Mouse (Mus musculus): Measurements from ENCODE around the gene U2af1l4.

GRCm38 (mm10) chr7:30608476-30608875, 45.4 kb downstream of the U2af1l4 start:
- no peak for TF ChIP-seq MAFK (IDR thresholded peaks at IDR 0.05; ENCODE audit: insufficient read depth, low read depth, low read length)
- no peak for TF ChIP-seq CHD2 (IDR thresholded peaks at IDR 0.05; ENCODE audit: low read depth, low read length)
- no peak for TF ChIP-seq HCFC1 (IDR thresholded peaks at IDR 0.05; ENCODE audit: borderline replicate concordance, insufficient read depth, low read length)
- TF ChIP-seq ZNF384 (IDR thresholded peaks at IDR 0.05; ENCODE audit: low read depth, low read length), result no peak
- no peak for TF ChIP-seq ZC3H11A (IDR thresholded peaks at IDR 0.05; ENCODE audit: borderline replicate concordance, low read depth, low read length)

All from ES-E14 (cell line).